In the genomic region with DNA sequence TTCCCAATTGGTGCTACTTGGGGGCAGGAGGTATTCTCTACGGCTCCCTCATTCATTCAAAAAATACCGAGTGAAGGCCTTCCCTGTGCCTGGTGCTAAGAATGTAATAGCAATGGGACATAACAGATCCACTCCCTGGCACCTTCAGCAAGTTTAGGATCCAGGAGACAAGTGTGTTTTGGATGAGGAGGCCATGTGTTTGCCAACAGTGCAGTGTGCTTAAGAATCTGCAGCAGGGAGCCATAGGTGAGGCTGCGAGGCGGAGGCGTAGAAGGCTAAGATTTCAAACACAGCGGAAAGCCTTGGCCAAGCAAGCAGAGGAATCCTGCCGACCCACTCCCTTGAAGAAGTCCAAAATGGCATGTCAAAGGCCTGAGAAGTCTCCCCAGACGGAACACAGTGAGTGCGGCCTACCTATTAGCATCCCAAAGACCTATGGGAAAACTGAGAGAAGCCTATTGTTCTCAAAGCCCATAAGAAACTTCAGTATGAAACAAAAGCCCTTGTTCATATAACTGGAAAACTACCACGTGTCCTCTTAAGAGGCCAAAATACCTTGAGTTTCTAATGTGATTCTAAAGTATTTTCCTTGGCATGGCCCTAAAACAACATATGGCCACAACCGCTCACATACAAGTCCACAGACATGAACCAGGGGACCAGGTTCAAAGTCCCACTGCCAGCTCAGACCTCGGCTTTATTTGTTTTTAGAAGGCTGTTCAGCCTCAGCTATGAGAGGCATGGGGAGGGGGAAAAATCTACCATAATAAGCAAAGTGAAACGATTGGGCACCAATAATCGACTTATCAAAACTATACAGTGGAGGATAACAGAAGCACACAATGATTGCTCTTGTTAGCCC, we compare ENCODE assay signal across 17 mouse cellular contexts. TPM values are rescaled to one million over a fixed set of nuclear protein-coding genes. Genes with fewer than 3 reads are reported as not detected.
A peak's percentile ranks its signal among the peaks of the same experiment; 100 is the strongest.
DNase-seq lines count a peak whose midpoint lies in the region; ATAC-seq and TF ChIP-seq lines count a peak whose summit lies in the region.
"Had no signal": no experiment of that assay in that cellular context is flagged by ENCODE, and none has a peak within 500 bp of the region (broad histone marks: within the 10 kb centered on the region; RNA-seq: fewer than 3 reads in every experiment).

No protein-coding gene starts in this region.

- no peaks in the 10 kb centered on the region for H3K27me3 ChIP-seq in intestine, embryonic 16.5 days (replicated peaks; ENCODE audit: control insufficient read depth, insufficient read depth, low read length)
- H3K27me3 ChIP-seq in intestine, embryonic 15.5 days (replicated peaks), result no peaks in the 10 kb centered on the region
- H3K27me3 ChIP-seq in lung, embryonic 16.5 days (ENCODE audit: control insufficient read depth, insufficient read depth, low read depth, low read length), result no peaks in the 10 kb centered on the region
- no peaks in the 10 kb centered on the region for H3K27me3 ChIP-seq in limb, embryonic 10.5 days (ENCODE audit: low read depth, poor library complexity, severe bottlenecking)
- H3K27me3 ChIP-seq in stomach, postnatal 0 days (ENCODE audit: control insufficient read depth, insufficient read depth, low read length), result no peaks in the 10 kb centered on the region
- H3K27me3 ChIP-seq: forebrain, embryonic 13.5 days had no signal

- H3K4me3 ChIP-seq in intestine, embryonic 16.5 days (ENCODE audit: low read length), result no peak overlapping the region
- H3K4me3 ChIP-seq in intestine, embryonic 15.5 days (replicated peaks), result no peak overlapping the region
- no peak overlapping the region for H3K4me3 ChIP-seq in lung, embryonic 16.5 days (ENCODE audit: low read length)
- no peak overlapping the region for H3K4me3 ChIP-seq in lung, adult 2 months (replicated peaks; ENCODE audit: extremely low read depth, low read depth, low read length)
- H3K4me3 ChIP-seq in limb, embryonic 10.5 days, result no peak overlapping the region
- no peak overlapping the region for H3K4me3 ChIP-seq in stomach, postnatal 0 days (ENCODE audit: low read depth, low read length)
- H3K4me3 ChIP-seq: forebrain, embryonic 13.5 days; gastrocnemius, adult 2 months; midbrain, embryonic 10.5 days had no signal

- no peak overlapping the region for H3K9ac ChIP-seq in intestine, embryonic 16.5 days (ENCODE audit: low read depth, low read length)
- H3K9ac ChIP-seq in intestine, embryonic 15.5 days, result no peak overlapping the region
- H3K9ac ChIP-seq in lung, embryonic 16.5 days (ENCODE audit: low read length), result no peak overlapping the region
- H3K9ac ChIP-seq in stomach, postnatal 0 days (ENCODE audit: low read length), result no peak overlapping the region
- H3K9ac ChIP-seq: forebrain, embryonic 13.5 days had no signal

- no peak for TF ChIP-seq CTCF in lung, adult 2 months (IDR thresholded peaks at IDR 0.05; ENCODE audit: insufficient read depth, low read length)
- TF ChIP-seq CTCF in stomach, postnatal 0 days (IDR thresholded peaks at IDR 0.05; ENCODE audit: low read depth), result no peak

- no peak overlapping the region for H3K4me2 ChIP-seq in intestine, embryonic 16.5 days (ENCODE audit: low read depth, low read length)
- H3K4me2 ChIP-seq in intestine, embryonic 15.5 days (replicated peaks), result no peak overlapping the region
- no peak overlapping the region for H3K4me2 ChIP-seq in lung, embryonic 16.5 days (ENCODE audit: low read depth, low read length)
- no peak overlapping the region for H3K4me2 ChIP-seq in stomach, postnatal 0 days (replicated peaks; ENCODE audit: low read depth)
- H3K4me2 ChIP-seq: forebrain, embryonic 13.5 days had no signal

- DNase-seq in lung, adult 2 months, result no peak
- DNase-seq in limb, embryonic 10.5 days (ENCODE audit: low spot score), result no peak
- peak; percentile 43 for DNase-seq in stomach, postnatal 0 days (ENCODE audit: low spot score)
- no peak for DNase-seq in left cerebral cortex, adult 11 months (ENCODE audit: low spot score)
- no peak for DNase-seq in gastrocnemius, postnatal 4 days (ENCODE audit: low spot score in 2 of 2)
- DNase-seq: cerebellum, adult 18-20 months; gastrocnemius, adult 2 months; heart, postnatal 36 days; lung, postnatal 14 days; right cerebral cortex, adult 18-20 months; thymus, adult 2 months had no signal

- H3K36me3 ChIP-seq in intestine, embryonic 16.5 days (ENCODE audit: control insufficient read depth, insufficient read depth, low read length), result no peaks in the 10 kb centered on the region
- no peaks in the 10 kb centered on the region for H3K36me3 ChIP-seq in intestine, embryonic 15.5 days
- H3K36me3 ChIP-seq in lung, embryonic 16.5 days (ENCODE audit: control insufficient read depth, insufficient read depth, low read length), result 0 out of 2 replicates have a peak, but pooled peaks cover 7% of the 10 kb centered on the region
- H3K36me3 ChIP-seq in limb, embryonic 10.5 days, result peaks cover 71% of the 10 kb centered on the region
- H3K36me3 ChIP-seq in stomach, postnatal 0 days (ENCODE audit: control insufficient read depth, insufficient read depth, low read length), result no peaks in the 10 kb centered on the region

- TF ChIP-seq EP300 in stomach, postnatal 0 days (optimal IDR thresholded peaks at IDR 0.05), result no peak

- no peaks in the 10 kb centered on the region for H3K9me3 ChIP-seq in intestine, embryonic 16.5 days (ENCODE audit: control insufficient read depth, low read length)
- H3K9me3 ChIP-seq in intestine, embryonic 15.5 days, result no peaks in the 10 kb centered on the region
- H3K9me3 ChIP-seq in lung, embryonic 16.5 days (ENCODE audit: control insufficient read depth, low read length), result no peaks in the 10 kb centered on the region
- no peaks in the 10 kb centered on the region for H3K9me3 ChIP-seq in limb, embryonic 10.5 days (replicated peaks)
- H3K9me3 ChIP-seq in stomach, postnatal 0 days (ENCODE audit: control insufficient read depth, low read length), result no peaks in the 10 kb centered on the region
- H3K9me3 ChIP-seq: forebrain, embryonic 13.5 days; midbrain, embryonic 10.5 days had no signal

- peaks cover 20% of the 10 kb centered on the region for H3K4me1 ChIP-seq in intestine, embryonic 16.5 days (ENCODE audit: control insufficient read depth, insufficient read depth, low read length)
- peaks cover 14% of the 10 kb centered on the region for H3K4me1 ChIP-seq in intestine, embryonic 15.5 days (replicated peaks)
- peaks cover 40% of the 10 kb centered on the region for H3K4me1 ChIP-seq in lung, embryonic 16.5 days (replicated peaks; ENCODE audit: control insufficient read depth, insufficient read depth, low read length)
- peaks cover 8% of the 10 kb centered on the region for H3K4me1 ChIP-seq in lung, adult 2 months (ENCODE audit: control insufficient read depth, insufficient read depth, low read length)
- H3K4me1 ChIP-seq in limb, embryonic 10.5 days, result peaks cover 50% of the 10 kb centered on the region
- no peaks in the 10 kb centered on the region; the same call in none of the 2 replicates for H3K4me1 ChIP-seq in stomach, postnatal 0 days (replicated peaks; ENCODE audit: control insufficient read depth, insufficient read depth)

- peak overlapping the region; percentile 45; the same call in 1 of the 2 replicates for H3K27ac ChIP-seq in intestine, embryonic 16.5 days (ENCODE audit: low read length)
- no peak overlapping the region for H3K27ac ChIP-seq in intestine, embryonic 15.5 days
- peak overlapping the region; percentile 76 for H3K27ac ChIP-seq in lung, embryonic 16.5 days (ENCODE audit: low read length)
- H3K27ac ChIP-seq in limb, embryonic 10.5 days, result peak overlapping the region; percentile 73
- H3K27ac ChIP-seq in stomach, postnatal 0 days (replicated peaks), result no peak overlapping the region
- H3K27ac ChIP-seq: midbrain, embryonic 10.5 days had no signal

- no peak for ATAC-seq in intestine, embryonic 16.5 days
- ATAC-seq in intestine, embryonic 15.5 days, result no peak
- ATAC-seq in lung, embryonic 16.5 days (ENCODE audit: low read depth), result no peak
- no peak for ATAC-seq in stomach, postnatal 0 days (ENCODE audit: low FRiP score, low TSS enrichment)
- ATAC-seq: forebrain, embryonic 13.5 days; inflammation-experienced regulatory T-cells, adult 6 months had no signal

- 79% methylated on average over 14 of the region's 14 CpGs for WGBS in intestine, embryonic 16.5 days
- WGBS in intestine, embryonic 15.5 days, result 76% methylated on average over 14 of the region's 14 CpGs
- 76% methylated on average over 14 of the region's 14 CpGs for WGBS in lung, embryonic 16.5 days
- WGBS in lung, adult 2 months, result 85% methylated on average over 14 of the region's 14 CpGs
- WGBS in limb, embryonic 10.5 days, result 92% methylated on average over 14 of the region's 14 CpGs
- WGBS in stomach, postnatal 0 days, result 74% methylated on average over 14 of the region's 14 CpGs

- TF ChIP-seq POLR2A in lung, adult 2 months (IDR thresholded peaks at IDR 0.05; ENCODE audit: borderline replicate concordance, extremely low read depth, low read depth, low read length), result no peak

RNA-seq across cellular contexts. Expression of a gene that starts 18.9 kb away (rescaled TPM):
- 8.5 and 11.2 TPM in 2 replicates for polyA plus RNA-seq in intestine, embryonic 16.5 days (2015; fragmentation: Nextera tagmentation; extraction: Ambion mirVana)
- polyA plus RNA-seq in intestine, embryonic 15.5 days (2015; fragmentation: Nextera tagmentation; extraction: Ambion mirVana), result 15.0 and 16.2 TPM in 2 replicates
- 29.2 and 31.9 TPM in 2 replicates for polyA plus RNA-seq in lung, embryonic 16.5 days (2015; fragmentation: Nextera tagmentation; extraction: Ambion mirVana)
- 27.8 and 30.1 TPM in 2 replicates for polyA plus RNA-seq in lung, adult 2 months (2012; rRNA removed)
- polyA plus RNA-seq in limb, embryonic 10.5 days (2016; fragmentation: Nextera tagmentation; extraction: Ambion mirVana), result 36.3 and 40.0 TPM in 2 replicates
- 11.1 and 12.2 TPM in 2 replicates for polyA plus RNA-seq in stomach, postnatal 0 days (2015; fragmentation: Nextera tagmentation; extraction: Ambion mirVana)
- total RNA-seq in gastrocnemius, postnatal 4 days (2021), result 10 to 100 TPM; 32.9 to 34.8 TPM

Comparison
In these comparisons a context has a peak if more than half of its experiments do, and no peak if none do; other contexts are left out.
1. H3K27ac ChIP-seq: peak in intestine, embryonic 16.5 days (single experiment), lung, embryonic 16.5 days (single experiment) and limb, embryonic 10.5 days (single experiment); none in intestine, embryonic 15.5 days (single experiment) and stomach, postnatal 0 days (single experiment).